Comparison of ENCODE assay signal across 30 mouse cellular contexts in the genomic region with DNA sequence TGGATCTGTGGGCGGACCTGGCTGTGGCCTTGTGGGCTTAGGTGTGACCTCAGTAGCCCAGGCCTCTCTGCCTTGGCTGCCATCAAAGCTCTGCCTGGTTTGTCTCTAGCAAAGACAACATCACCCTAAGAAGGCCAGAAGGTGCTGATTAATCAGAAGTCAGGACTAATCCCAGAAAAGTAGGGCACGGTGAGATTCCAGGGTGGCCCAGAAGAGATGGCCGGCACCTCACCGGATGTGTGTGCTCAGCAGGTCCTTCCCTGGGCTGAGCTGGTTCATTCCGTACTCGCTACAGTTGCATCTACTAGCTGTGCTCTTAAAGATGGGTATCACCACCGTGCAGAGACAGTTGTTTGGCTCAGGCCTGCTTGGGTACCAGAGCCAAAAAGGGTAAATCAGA.
"Had no signal": no experiment of that assay in that cellular context is flagged by ENCODE, and none has a peak within 500 bp of the region (broad histone marks: within the 10 kb centered on the region; RNA-seq: fewer than 3 reads in every experiment).

No protein-coding gene starts in this region.

- H3K4me3 ChIP-seq: left cerebral cortex, adult 2 months; limb, embryonic 10.5 days; limb, embryonic 12.5 days; limb, embryonic 13.5 days; limb, embryonic 15.5 days; liver, embryonic 12.5 days; liver, embryonic 13.5 days; liver, embryonic 15.5 days; lung, embryonic 15.5 days; megakaryocyte, embryonic 14.5 days; midbrain, embryonic 10.5 days; midbrain, embryonic 12.5 days; midbrain, embryonic 13.5 days; midbrain, embryonic 15.5 days; myocyte had no signal

- H3K36me3 ChIP-seq: limb, embryonic 10.5 days; limb, embryonic 12.5 days; limb, embryonic 13.5 days; limb, embryonic 15.5 days; liver, embryonic 12.5 days; liver, embryonic 13.5 days; liver, embryonic 15.5 days; lung, embryonic 15.5 days; midbrain, embryonic 10.5 days; midbrain, embryonic 12.5 days; midbrain, embryonic 13.5 days; midbrain, embryonic 15.5 days had no signal

- H3K27ac ChIP-seq: left cerebral cortex, adult 2 months; limb, embryonic 10.5 days; limb, embryonic 12.5 days; limb, embryonic 13.5 days; limb, embryonic 15.5 days; liver, embryonic 12.5 days; liver, embryonic 13.5 days; liver, embryonic 14.5 days; liver, embryonic 15.5 days; lung, embryonic 15.5 days; macrophage; midbrain, embryonic 10.5 days; midbrain, embryonic 12.5 days; midbrain, embryonic 13.5 days had no signal

- H3K27me3 ChIP-seq: limb, embryonic 12.5 days; limb, embryonic 13.5 days; limb, embryonic 15.5 days; liver, embryonic 12.5 days; liver, embryonic 13.5 days; liver, embryonic 15.5 days; lung, embryonic 15.5 days; megakaryocyte, embryonic 14.5 days; midbrain, embryonic 12.5 days; midbrain, embryonic 13.5 days; midbrain, embryonic 15.5 days had no signal

- DNase-seq: left cerebral cortex, postnatal 4 days; liver; liver, embryonic 13.5 days; liver, postnatal 0 days; lung, adult 18-20 months; lung, adult 2 months; lung, embryonic 14.5 days; lung, postnatal 14 days; lung, postnatal 36 days; lung, postnatal 4 days; midbrain, embryonic 14.5 days had no signal

- H3K9me3 ChIP-seq: limb, embryonic 10.5 days; limb, embryonic 12.5 days; limb, embryonic 13.5 days; limb, embryonic 15.5 days; liver, embryonic 12.5 days; liver, embryonic 13.5 days; liver, embryonic 15.5 days; lung, embryonic 15.5 days; megakaryocyte, embryonic 14.5 days; midbrain, embryonic 10.5 days; midbrain, embryonic 12.5 days; midbrain, embryonic 13.5 days; midbrain, embryonic 15.5 days had no signal

- H3K4me1 ChIP-seq: limb, embryonic 10.5 days; limb, embryonic 12.5 days; liver, embryonic 12.5 days; liver, embryonic 13.5 days; liver, embryonic 15.5 days; midbrain, embryonic 12.5 days had no signal

- H3K4me2 ChIP-seq: limb, embryonic 12.5 days; limb, embryonic 13.5 days; limb, embryonic 15.5 days; liver, embryonic 11.5 days; liver, embryonic 12.5 days; liver, embryonic 13.5 days; liver, embryonic 15.5 days; lung, embryonic 14.5 days; lung, embryonic 15.5 days; midbrain, embryonic 11.5 days; midbrain, embryonic 12.5 days; midbrain, embryonic 15.5 days had no signal

- ATAC-seq: liver, embryonic 12.5 days; liver, postnatal 0 days; lung, postnatal 0 days had no signal

- H3K9ac ChIP-seq: limb, embryonic 12.5 days; limb, embryonic 13.5 days; limb, embryonic 15.5 days; liver, embryonic 12.5 days; liver, embryonic 13.5 days; liver, embryonic 14.5 days; liver, embryonic 15.5 days; liver, postnatal 0 days; lung, embryonic 14.5 days; lung, embryonic 15.5 days; midbrain, embryonic 12.5 days; midbrain, embryonic 13.5 days; midbrain, embryonic 15.5 days had no signal
